Mouse (Mus musculus) gastrocnemius, postnatal 10 days (tissue): ENCODE measurements at regions not wholly inside any gene's neighbourhood (a gene's known extent, or its start where the extent isn't known, plus 50 kb on each side); places are given as distances from the start of the nearest gene placed in this dataset.
"Not testable (repeated sequence)": the region's sequence is repeated elsewhere in the genome, so short reads cannot be mapped to it uniquely, and the experiment has no call there.

Source experiments
- DNase-seq: peaks from one replicate; pipeline ENCODE4 v3.0.0; 2021; ENCODE audit warnings: mixed read lengths

DNA sequence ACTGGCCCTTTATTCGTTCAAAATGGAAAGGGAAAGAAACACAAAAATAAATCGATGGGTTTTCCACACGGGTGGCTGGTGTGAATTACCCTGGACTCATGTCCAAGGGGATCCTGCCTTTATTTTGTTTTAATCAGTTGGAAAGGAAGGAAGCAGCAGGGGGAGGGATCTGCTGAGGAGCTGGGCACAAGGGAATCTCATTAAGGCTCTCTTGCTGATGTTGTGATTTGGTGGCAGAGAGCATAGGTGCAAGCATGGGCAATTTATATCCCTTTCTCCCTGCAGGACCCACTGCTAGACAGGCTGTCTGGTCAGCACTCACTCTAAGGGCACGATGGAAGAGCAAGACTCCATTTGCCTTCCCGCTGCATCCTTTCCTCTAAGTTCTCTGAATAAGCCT, 469.2 kb downstream of the Epha7 start:
- DNase-seq = no peak

DNA sequence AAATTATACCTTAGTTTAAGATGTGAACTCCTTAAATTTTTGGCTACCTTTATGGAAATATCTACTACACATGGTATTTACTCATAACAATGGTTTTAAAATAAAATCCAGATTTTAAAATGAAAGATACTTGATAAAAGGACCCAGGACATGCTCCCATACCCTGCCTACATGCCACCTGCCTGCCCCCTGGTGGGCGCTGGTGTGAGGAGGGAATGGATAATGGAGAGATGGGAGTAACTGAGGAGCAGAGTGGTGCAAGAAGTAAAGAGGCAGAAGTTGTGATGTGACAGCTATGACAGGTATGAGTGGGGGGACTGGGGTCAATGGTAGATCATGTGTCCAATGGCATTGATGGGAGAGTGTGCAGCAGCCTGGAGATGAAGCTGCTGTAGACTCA, 488.4 kb downstream of the Epha7 start:
- peak; percentile 22 for DNase-seq

DNA sequence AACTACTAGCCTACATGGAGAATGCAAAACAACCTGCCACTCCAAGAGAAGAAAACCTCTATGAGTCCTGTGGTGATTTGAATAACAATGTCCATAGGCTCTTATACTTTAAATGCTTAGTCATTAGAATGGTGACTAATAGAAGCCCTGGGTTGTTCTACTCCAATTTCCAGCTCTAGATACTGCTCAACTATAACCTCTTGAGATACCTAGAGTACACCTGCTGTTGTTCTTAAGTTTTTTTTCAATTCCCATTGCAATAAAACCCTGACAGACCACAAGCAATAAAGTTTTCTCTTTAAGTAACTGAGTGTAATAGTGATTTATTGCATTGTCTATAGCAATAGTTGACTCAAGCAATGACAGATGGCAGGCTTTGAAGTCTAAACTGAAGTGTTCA, 491.0 kb downstream of the Epha7 start:
- DNase-seq = no peak

GRCm38 (mm10) chr4:29307245-29307644, 494.3 kb downstream of the Epha7 start:
- no peak for DNase-seq

DNA sequence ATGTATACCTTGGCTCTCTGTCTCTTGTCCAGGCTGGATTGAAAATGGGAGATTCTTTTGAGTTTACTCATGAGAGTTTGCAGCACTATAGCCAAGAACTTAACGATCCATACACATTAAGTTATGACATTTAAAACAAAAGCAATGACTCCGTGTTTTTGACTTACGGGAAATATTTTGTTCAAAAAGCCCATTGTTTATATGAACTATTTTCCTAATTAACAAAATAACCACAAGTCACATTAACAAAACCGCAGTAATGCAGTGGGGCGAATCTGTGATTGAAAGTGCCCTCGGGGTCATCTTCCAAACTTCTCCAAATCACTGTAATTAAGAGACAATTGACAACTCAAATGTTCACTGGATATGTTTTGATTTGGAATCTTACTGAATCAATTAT, 511.0 kb downstream of the Epha7 start:
- no peak for DNase-seq

GRCm38 (mm10) chr4:29329145-29329544, 516.2 kb downstream of the Epha7 start:
- no peak for DNase-seq

- DNase-seq = no peak
These were observed 518.8 kb downstream of the Epha7 start for GRCm38 (mm10) chr4:29331747-29332146.

DNA sequence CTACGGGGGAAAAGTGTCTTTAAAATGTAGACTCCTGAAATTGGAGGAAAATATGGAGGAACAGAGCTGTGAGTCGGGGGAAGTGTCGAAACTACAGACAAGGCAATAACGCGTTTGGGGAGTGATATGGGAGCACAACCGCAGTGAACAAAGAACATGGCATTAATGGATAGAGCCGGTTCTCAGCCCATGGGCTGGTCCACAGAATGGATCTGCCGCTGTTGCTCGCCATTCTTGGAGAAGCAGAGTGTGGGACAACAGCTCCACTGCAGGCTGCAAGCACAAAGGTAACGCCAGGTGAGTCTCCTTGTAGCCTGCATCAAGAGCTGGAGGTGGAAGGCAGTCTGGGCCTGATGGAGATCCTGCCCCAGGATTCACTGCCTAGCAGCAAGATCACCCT, 524.3 kb downstream of the Epha7 start:
- DNase-seq = no peak

- DNase-seq = no peak
These were observed 549.3 kb downstream of the Epha7 start for GRCm38 (mm10) chr4:29362191-29362590.

GRCm38 (mm10) chr4:29389282-29389681, 576.4 kb downstream of the Epha7 start:
- DNase-seq = no peak

- no peak for DNase-seq
These were observed 577.4 kb downstream of the Epha7 start for GRCm38 (mm10) chr4:29390333-29390732.

- DNase-seq = no peak
These were observed 589.2 kb downstream of the Epha7 start for GRCm38 (mm10) chr4:29402143-29402542.

DNA sequence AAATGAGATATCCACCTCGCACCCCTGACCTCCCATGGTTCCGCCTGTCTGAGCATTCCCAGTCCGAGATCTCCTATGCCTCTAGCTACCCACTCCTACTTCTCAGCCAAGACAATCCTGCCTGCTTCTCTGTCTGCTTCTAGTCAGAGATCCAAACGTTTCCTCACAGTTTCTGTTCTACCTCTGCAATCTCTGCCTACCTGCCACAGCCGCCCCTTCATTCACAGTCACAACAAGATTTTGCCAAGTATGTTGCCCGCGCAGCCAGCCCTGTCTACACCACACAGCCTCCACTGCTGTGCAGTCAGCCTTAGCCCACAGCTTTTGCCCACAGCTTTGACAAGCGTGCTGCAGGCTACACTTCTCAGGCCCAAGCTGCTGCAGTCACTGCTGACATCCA, 601.7 kb downstream of the Epha7 start:
- no peak for DNase-seq

DNA sequence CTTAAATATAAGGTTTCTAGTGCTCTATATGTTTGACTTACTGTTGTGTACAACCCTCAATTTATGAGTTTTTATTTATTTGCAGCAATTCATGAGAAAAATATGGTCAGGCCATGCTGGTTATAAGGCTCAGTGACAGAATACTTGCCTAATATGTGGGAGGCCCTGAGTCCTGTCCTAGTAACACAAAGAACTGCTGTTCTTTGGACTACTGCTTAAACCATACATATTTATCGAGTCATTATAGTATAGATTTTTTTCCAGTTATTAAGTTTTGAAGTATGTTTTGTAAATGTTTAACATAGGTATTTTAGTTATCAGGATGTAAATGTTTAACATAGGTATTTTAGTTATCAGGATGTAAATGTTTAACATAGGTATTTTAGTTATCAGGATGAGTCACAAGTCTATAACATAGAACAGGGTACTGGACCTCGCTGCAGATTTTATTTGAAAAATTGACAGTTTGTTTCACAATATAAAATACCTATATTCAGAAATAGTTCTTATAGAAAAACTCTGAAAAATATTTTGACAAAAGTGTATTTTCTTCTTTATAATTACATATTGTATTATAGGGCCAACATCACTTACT, 607.4 kb downstream of the Epha7 start:
- no peak for DNase-seq

DNA sequence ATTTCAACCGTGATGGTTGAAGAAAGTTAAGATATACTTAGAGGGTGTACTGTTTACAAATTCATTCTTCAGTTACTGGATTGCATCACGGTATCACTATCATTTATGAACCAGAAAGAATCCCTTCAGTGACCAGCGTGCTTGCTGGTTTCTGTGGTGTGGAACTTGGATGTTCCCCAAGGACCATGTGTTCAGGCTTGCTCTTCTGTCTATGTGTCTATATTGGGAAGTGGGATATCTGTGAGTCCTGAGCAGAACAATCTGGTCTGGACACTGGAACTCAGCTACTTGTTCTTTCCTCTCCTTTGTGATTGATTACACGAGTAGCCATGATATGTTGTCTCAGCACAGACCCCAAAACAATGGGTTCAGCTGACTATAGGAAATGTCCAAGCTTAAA, 618.6 kb downstream of the Epha7 start:
- DNase-seq = not testable (repeated sequence)

GRCm38 (mm10) chr4:29463329-29463728, 650.4 kb downstream of the Epha7 start:
- DNase-seq = no peak

- DNase-seq = no peak
These were observed 653.4 kb downstream of the Epha7 start for GRCm38 (mm10) chr4:29466315-29466714.

DNA sequence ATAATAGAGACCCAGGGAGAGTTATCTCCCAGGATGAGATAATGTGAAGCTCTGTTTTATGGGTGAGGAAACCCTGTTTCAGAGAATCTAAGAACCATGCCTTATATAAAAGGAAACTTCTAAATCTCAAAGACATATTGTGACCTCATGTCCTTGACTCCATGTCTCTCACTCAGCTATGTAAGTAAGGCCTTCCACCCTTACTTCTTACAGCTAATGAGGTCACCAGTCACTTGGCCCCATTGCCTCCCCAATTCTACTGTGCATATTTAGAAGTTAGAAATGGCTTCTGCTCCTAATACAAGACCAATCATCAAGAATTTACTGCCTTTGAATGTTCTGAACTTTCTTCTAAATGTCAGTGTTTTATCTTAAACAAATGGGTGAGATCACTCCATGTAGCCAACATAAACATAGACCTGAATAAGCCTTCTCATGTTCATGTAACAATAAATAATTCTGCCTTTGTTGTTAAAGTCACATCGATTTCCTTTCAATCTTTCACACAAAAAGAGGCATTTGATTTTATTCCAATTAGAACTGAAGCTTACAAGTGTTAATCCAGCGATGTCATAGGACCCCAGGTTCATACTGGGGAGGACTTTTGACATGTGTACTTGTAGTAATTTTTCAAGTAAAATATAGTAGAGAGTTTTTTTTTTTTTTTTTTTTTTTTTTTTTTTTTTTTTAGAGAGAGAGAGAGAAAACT, 667.6 kb downstream of the Epha7 start:
- no peak for DNase-seq

DNA sequence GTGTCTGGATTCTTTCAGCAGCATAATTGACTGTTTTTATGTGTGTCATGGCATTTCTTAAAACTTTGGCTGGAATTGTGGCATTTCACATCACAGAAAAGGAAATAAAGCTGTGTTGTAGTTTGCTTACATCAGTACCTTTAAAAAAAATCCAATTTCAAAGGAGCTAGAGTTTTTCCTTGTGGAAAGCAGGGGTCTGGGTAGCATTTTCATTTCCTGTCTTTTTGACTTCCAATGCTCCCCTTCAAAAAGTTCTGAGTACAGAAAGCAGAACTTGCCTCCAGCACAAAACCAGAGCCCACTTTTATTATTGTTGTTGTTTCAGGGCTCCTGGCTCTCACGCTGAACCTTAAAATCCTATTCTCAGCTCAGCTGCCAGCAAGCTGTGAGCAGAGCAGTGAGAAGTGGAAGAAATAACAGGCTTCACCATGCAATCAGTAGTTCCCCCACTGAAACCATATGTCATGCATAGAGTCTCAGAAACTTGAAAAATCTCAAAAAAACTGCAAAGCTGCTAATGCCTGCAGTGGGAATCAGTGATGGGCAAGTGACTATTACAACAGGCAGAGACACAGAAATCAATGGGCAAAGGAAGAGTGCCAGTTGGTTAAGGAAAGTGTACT, 668.3 kb downstream of the Epha7 start:
- no peak for DNase-seq

GRCm38 (mm10) chr4:29482407-29482806, 669.5 kb downstream of the Epha7 start:
- no peak for DNase-seq

- DNase-seq = no peak
These were observed 687.9 kb downstream of the Epha7 start for GRCm38 (mm10) chr4:29500844-29501243.

- DNase-seq = no peak
These were observed 712.1 kb downstream of the Epha7 start for GRCm38 (mm10) chr4:29525051-29525450.

- peak; percentile 8 for DNase-seq
These were observed 713.1 kb downstream of the Epha7 start for GRCm38 (mm10) chr4:29525769-29526658.
